12 mouse cellular contexts compared by ENCODE assay signal in the genomic region with DNA sequence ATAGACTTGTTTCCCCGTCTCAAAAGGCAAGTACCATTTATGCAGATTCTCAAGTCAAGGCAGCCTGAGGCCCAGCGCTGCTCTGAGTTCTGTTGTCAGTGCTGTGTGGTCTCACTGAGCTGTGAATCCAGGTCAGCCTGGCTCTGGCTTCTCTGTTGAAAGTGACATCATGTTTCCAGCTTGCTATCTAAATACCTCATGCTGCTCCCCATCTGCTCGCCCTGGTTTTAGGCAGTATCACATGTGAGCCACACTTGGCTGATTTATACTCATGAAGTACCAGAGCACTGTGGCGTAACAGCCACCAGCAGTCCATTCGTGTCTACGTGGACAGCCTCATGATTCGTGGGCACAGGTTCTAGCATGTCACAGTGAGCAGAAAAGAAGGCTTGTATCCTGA.
A peak's percentile ranks its signal among the peaks of the same experiment; 100 is the strongest.
DNase-seq lines count a peak whose midpoint lies in the region; ATAC-seq and TF ChIP-seq lines count a peak whose summit lies in the region.
"Had no signal": no experiment of that assay in that cellular context is flagged by ENCODE, and none has a peak within 500 bp of the region (broad histone marks: within the 10 kb centered on the region; RNA-seq: fewer than 3 reads in every experiment).

No protein-coding gene starts in this region.

- no peaks in the 10 kb centered on the region for H3K9me3 ChIP-seq in hindbrain, postnatal 0 days (ENCODE audit: low read length)
- H3K9me3 ChIP-seq in hindbrain, embryonic 10.5 days, result no peaks in the 10 kb centered on the region
- H3K9me3 ChIP-seq in midbrain, embryonic 16.5 days (replicated peaks; ENCODE audit: control insufficient read depth, low read length, poor library complexity, severe bottlenecking), result no peaks in the 10 kb centered on the region
- H3K9me3 ChIP-seq: lung, embryonic 15.5 days had no signal

- no peak for TF ChIP-seq POLR2A in brain, embryonic 14.5 days (IDR thresholded peaks at IDR 0.05; ENCODE audit: borderline replicate concordance, extremely low read depth, insufficient read depth, insufficient read length, poor library complexity, severe bottlenecking)

- no peak for TF ChIP-seq CTCF in hindbrain, postnatal 0 days (IDR thresholded peaks at IDR 0.05; ENCODE audit: low read depth)
- no peak for TF ChIP-seq CTCF in brain, embryonic 14.5 days (IDR thresholded peaks at IDR 0.05; ENCODE audit: borderline replicate concordance, extremely low read depth, insufficient read depth, insufficient read length)

- peak; percentile 56 for DNase-seq in hindbrain, postnatal 0 days (ENCODE audit: low spot score)
- no peak for DNase-seq in hindbrain, embryonic 10.5 days (ENCODE audit: low spot score)
- DNase-seq in brain, embryonic 14.5 days (ENCODE audit: low read depth), result peak; percentile 38
- DNase-seq in cerebellum, adult 9-10 months, result peak; percentile 98
- DNase-seq in left cerebral cortex, postnatal 4 days, result peak; percentile 33
- no peak for DNase-seq in thymus, postnatal 10 days (ENCODE audit: low spot score in 2 of 2)
- no peak for DNase-seq in adrenal gland, postnatal 36 days
- DNase-seq: kidney, postnatal 25 days; thymus, postnatal 25 days had no signal

- no peak overlapping the region for H3K27ac ChIP-seq in hindbrain, postnatal 0 days
- H3K27ac ChIP-seq in hindbrain, embryonic 10.5 days, result no peak overlapping the region
- H3K27ac ChIP-seq in midbrain, embryonic 16.5 days (ENCODE audit: low read length), result no peak overlapping the region
- H3K27ac ChIP-seq: lung, embryonic 15.5 days had no signal

- no peaks in the 10 kb centered on the region for H3K36me3 ChIP-seq in hindbrain, postnatal 0 days (ENCODE audit: insufficient read depth, low read length)
- H3K36me3 ChIP-seq in hindbrain, embryonic 10.5 days, result no peaks in the 10 kb centered on the region
- no peaks in the 10 kb centered on the region for H3K36me3 ChIP-seq in midbrain, embryonic 16.5 days (ENCODE audit: control insufficient read depth, insufficient read depth, low read length)
- H3K36me3 ChIP-seq: lung, embryonic 15.5 days had no signal

- ATAC-seq in hindbrain, postnatal 0 days, result 0 out of 2 replicates have a peak, but pooled peaks have one; percentile 40
- no peak for ATAC-seq in midbrain, embryonic 16.5 days

- H3K4me3 ChIP-seq in hindbrain, postnatal 0 days (ENCODE audit: low read length), result no peak overlapping the region
- no peak overlapping the region for H3K4me3 ChIP-seq in hindbrain, embryonic 10.5 days
- no peak overlapping the region for H3K4me3 ChIP-seq in midbrain, embryonic 16.5 days (ENCODE audit: low read depth, low read length)
- H3K4me3 ChIP-seq: lung, embryonic 15.5 days had no signal

- intact Hi-C loops in left cerebral cortex, postnatal 4 days (cut with DNase I), result no loop called here

- WGBS in hindbrain, postnatal 0 days, result 74% methylated on average over 7 of the region's 7 CpGs
- WGBS in hindbrain, embryonic 10.5 days, result 91% methylated on average over 7 of the region's 7 CpGs
- 89% methylated on average over 7 of the region's 7 CpGs for WGBS in midbrain, embryonic 16.5 days

- H3K27me3 ChIP-seq in hindbrain, postnatal 0 days (ENCODE audit: insufficient read depth, low read length), result no peaks in the 10 kb centered on the region
- no peaks in the 10 kb centered on the region for H3K27me3 ChIP-seq in hindbrain, embryonic 10.5 days (ENCODE audit: insufficient read depth, poor library complexity, severe bottlenecking)
- no peaks in the 10 kb centered on the region for H3K27me3 ChIP-seq in midbrain, embryonic 16.5 days (ENCODE audit: control insufficient read depth, insufficient read depth, low read depth, low read length)
- H3K27me3 ChIP-seq: lung, embryonic 15.5 days had no signal

- no peak overlapping the region for H3K4me2 ChIP-seq in hindbrain, postnatal 0 days (ENCODE audit: low read depth, low read length)
- H3K4me2 ChIP-seq in midbrain, embryonic 16.5 days (ENCODE audit: low read length), result no peak overlapping the region
- H3K4me2 ChIP-seq: lung, embryonic 15.5 days; midbrain, embryonic 11.5 days had no signal

- no peaks in the 10 kb centered on the region for H3K4me1 ChIP-seq in hindbrain, postnatal 0 days (ENCODE audit: insufficient read depth, low read length)
- peaks cover 7% of the 10 kb centered on the region for H3K4me1 ChIP-seq in hindbrain, embryonic 10.5 days (replicated peaks)
- no peaks in the 10 kb centered on the region for H3K4me1 ChIP-seq in midbrain, embryonic 16.5 days (ENCODE audit: control insufficient read depth, insufficient read depth, low read length)

- H3K9ac ChIP-seq in hindbrain, postnatal 0 days (replicated peaks; ENCODE audit: low read length), result no peak overlapping the region
- H3K9ac ChIP-seq in midbrain, embryonic 16.5 days (ENCODE audit: low read depth, low read length), result no peak overlapping the region
- H3K9ac ChIP-seq: lung, embryonic 15.5 days had no signal

Comparison
In these comparisons a context has a peak if more than half of its experiments do, and no peak if none do; other contexts are left out.
1. DNase-seq: peak in hindbrain, postnatal 0 days (single experiment), brain, embryonic 14.5 days (single experiment), cerebellum, adult 9-10 months (single experiment) and left cerebral cortex, postnatal 4 days (single experiment); none in hindbrain, embryonic 10.5 days (single experiment), thymus, postnatal 10 days (0 of 2) and adrenal gland, postnatal 36 days (0 of 2).